Mouse (Mus musculus) erythroblast, embryonic 14.5 days (primary cell): ENCODE results near the gene Lbx2. TPM values are rescaled to one million over a fixed set of nuclear protein-coding genes. Genes with fewer than 3 reads are reported as not detected.
A peak's percentile ranks its signal among the peaks of the same experiment; 100 is the strongest.

Source experiments
- H3K27me3 ChIP-seq: 2 replicates; pipeline ENCODE4 v1.6.1; 2012; ENCODE audit warnings: inconsistent platforms; ENCODE audit not compliant: control insufficient read depth
- H3K36me3 ChIP-seq: 2 replicates; pipeline ENCODE4 v1.6.1; 2012; ENCODE audit warnings: mild to moderate bottlenecking, inconsistent platforms; ENCODE audit not compliant: control insufficient read depth
- H3K4me1 ChIP-seq: 2 replicates; pipeline ENCODE4 v1.6.1; 2012; ENCODE audit warnings: inconsistent platforms; ENCODE audit not compliant: control insufficient read depth
- H3K4me3 ChIP-seq: replicated peaks from 2 replicates; pipeline ENCODE3; 2012; ENCODE audit warnings: moderate library complexity, mild to moderate bottlenecking, inconsistent platforms
- H3K9me3 ChIP-seq: 2 replicates; pipeline ENCODE4 v1.6.1; 2012; ENCODE audit warnings: low read length, inconsistent platforms, mixed read lengths; ENCODE audit not compliant: control insufficient read depth
- GATA1 ChIP-seq: IDR thresholded peaks from 2 replicates; pipeline ENCODE4 v1.6.1; 2012; ENCODE audit warnings: low read length, inconsistent platforms, mixed read lengths
- TAL1 ChIP-seq: IDR thresholded peaks from 3 replicates; pipeline ENCODE4 v1.6.1; 2012; ENCODE audit warnings: low read length, inconsistent platforms, mixed read lengths
- polyA plus RNA-seq: library from polyadenylated mRNA; stranded (reverse); fragments of >175 nt; gene quantifications from 2 replicates; pipeline ENCODE4 v1.2.3, GENCODE M21; 2012

The Lbx2 gene
- polyA plus RNA-seq, 1 experiment: not detected

- no peaks in the 10 kb centered on the region for H3K9me3 ChIP-seq
- peak overlapping the region; percentile 86 for H3K4me3 ChIP-seq
- peaks cover 47% of the 10 kb centered on the region for H3K36me3 ChIP-seq
- peaks cover 83% of the 10 kb centered on the region for H3K4me1 ChIP-seq
- no peak for TF ChIP-seq TAL1
- no peak for TF ChIP-seq GATA1
- H3K27me3 ChIP-seq: no peaks in the 10 kb centered on the region
Observed at GRCm38 (mm10) chr6:83121863-83122710, 35.9 kb downstream of the Lbx2 start.

- Histone ChIP-seq H3K36me3 (peaks cover 39% of the 10 kb centered on the region), H3K27me3 (no peaks in the 10 kb centered on the region), H3K4me1 (peaks cover 74% of the 10 kb centered on the region), H3K4me3 (peak overlapping the region; percentile 86), H3K9me3 (no peaks in the 10 kb centered on the region)
- TF ChIP-seq GATA1 (no peak), TAL1 (no peak)
Observed at GRCm38 (mm10) chr6:83122961-83123360, 36.8 kb downstream of the Lbx2 start.

- peaks cover 20% of the 10 kb centered on the region for H3K36me3 ChIP-seq
- no peaks in the 10 kb centered on the region for H3K9me3 ChIP-seq
- no peaks in the 10 kb centered on the region for H3K27me3 ChIP-seq
- no peak for TF ChIP-seq GATA1
- TF ChIP-seq TAL1: no peak
- peaks cover 55% of the 10 kb centered on the region for H3K4me1 ChIP-seq
- peak overlapping the region; percentile 80 for H3K4me3 ChIP-seq
Observed at GRCm38 (mm10) chr6:83124851-83125312, 38.7 kb downstream of the Lbx2 start.

- no peaks in the 10 kb centered on the region for H3K27me3 ChIP-seq
- TF ChIP-seq TAL1: no peak
- no peak for TF ChIP-seq GATA1
- H3K36me3 ChIP-seq: peaks cover 16% of the 10 kb centered on the region
- H3K4me3 ChIP-seq: peak within 1 kb of the TSS; percentile 80
- H3K9me3 ChIP-seq: no peaks in the 10 kb centered on the region
- H3K4me1 ChIP-seq: peaks cover 50% of the 10 kb centered on the region
Observed at GRCm38 (mm10) chr6:83125331-83125730, 39.2 kb downstream of the Lbx2 start, which contains the start of gene Ino80b. Ino80b (minus strand) TSS chr6:83125431.

- no peak for TF ChIP-seq GATA1
- TF ChIP-seq TAL1: no peak
- Histone ChIP-seq H3K36me3 (peaks cover 15% of the 10 kb centered on the region), H3K4me3 (no peak overlapping the region), H3K4me1 (peaks cover 33% of the 10 kb centered on the region), H3K9me3 (no peaks in the 10 kb centered on the region), H3K27me3 (peaks cover 5% of the 10 kb centered on the region)
Observed at GRCm38 (mm10) chr6:83127419-83127818, 41.3 kb downstream of the Lbx2 start.

- Histone ChIP-seq H3K4me1 (peaks cover 10% of the 10 kb centered on the region), H3K4me3 (no peak overlapping the region), H3K9me3 (no peaks in the 10 kb centered on the region), H3K27me3 (peaks cover 35% of the 10 kb centered on the region), H3K36me3 (no peaks in the 10 kb centered on the region)
- no peak for TF ChIP-seq GATA1
- no peak for TF ChIP-seq TAL1
Observed at GRCm38 (mm10) chr6:83131469-83132034, 45.4 kb downstream of the Lbx2 start.

- Histone ChIP-seq H3K36me3 (no peaks in the 10 kb centered on the region), H3K4me3 (no peak overlapping the region), H3K27me3 (peaks cover 43% of the 10 kb centered on the region), H3K4me1 (peaks cover 18% of the 10 kb centered on the region), H3K9me3 (no peaks in the 10 kb centered on the region)
- no peak for TF ChIP-seq TAL1
Observed at GRCm38 (mm10) chr6:83132176-83132919, 46.2 kb downstream of the Lbx2 start.

GRCm38 (mm10) chr6:83134226-83134625 lies 48.1 kb downstream of the Lbx2 start:
- Histone ChIP-seq H3K36me3 (no peaks in the 10 kb centered on the region), H3K4me3 (no peak overlapping the region), H3K27me3 (peaks cover 58% of the 10 kb centered on the region), H3K9me3 (no peaks in the 10 kb centered on the region), H3K4me1 (peaks cover 26% of the 10 kb centered on the region)
- TF ChIP-seq GATA1: no peak
- no peak for TF ChIP-seq TAL1
